Comparison of ENCODE assay signal across 27 mouse cellular contexts in the genomic region with DNA sequence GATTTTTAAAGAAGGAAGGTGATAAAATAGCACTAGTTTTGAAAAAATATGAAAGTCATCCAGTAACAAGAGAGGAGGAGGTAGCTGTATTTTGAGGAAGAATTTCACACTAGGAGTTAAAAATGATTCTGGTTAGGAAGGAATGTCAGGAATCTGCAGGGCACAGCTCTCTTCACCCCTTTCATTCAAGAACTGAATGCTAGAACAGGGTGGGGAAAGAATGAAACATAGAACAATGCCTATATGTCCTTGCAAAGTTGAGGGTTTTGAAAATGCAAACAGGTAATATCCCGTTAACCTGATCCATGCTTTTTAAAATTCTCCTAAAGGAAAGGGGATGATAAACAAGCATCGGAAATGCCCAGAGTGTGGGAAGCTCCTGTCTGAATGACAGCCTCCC. TPM values are rescaled to one million over a fixed set of nuclear protein-coding genes. Genes with fewer than 3 reads are reported as not detected.
A peak's percentile ranks its signal among the peaks of the same experiment; 100 is the strongest.
DNase-seq lines count a peak whose midpoint lies in the region; ATAC-seq and TF ChIP-seq lines count a peak whose summit lies in the region.
"Had no signal": no experiment of that assay in that cellular context is flagged by ENCODE, and none has a peak within 500 bp of the region (broad histone marks: within the 10 kb centered on the region; RNA-seq: fewer than 3 reads in every experiment).

No protein-coding gene starts in this region.

- no peaks in the 10 kb centered on the region for H3K36me3 ChIP-seq in lung, embryonic 14.5 days (ENCODE audit: insufficient read depth)
- H3K36me3 ChIP-seq: embryonic facial prominence, embryonic 10.5 days; embryonic facial prominence, embryonic 15.5 days; hindbrain, embryonic 13.5 days; limb, embryonic 12.5 days; liver, embryonic 15.5 days; midbrain, embryonic 10.5 days; midbrain, embryonic 15.5 days; stomach, embryonic 15.5 days had no signal

- H3K27me3 ChIP-seq in lung, embryonic 14.5 days (ENCODE audit: insufficient read depth, low read length) = no peaks in the 10 kb centered on the region
- H3K27me3 ChIP-seq in Patski = no peaks in the 10 kb centered on the region
- H3K27me3 ChIP-seq: embryonic facial prominence, embryonic 15.5 days; forebrain, embryonic 13.5 days; hindbrain, embryonic 13.5 days; limb, embryonic 12.5 days; midbrain, embryonic 15.5 days; stomach, embryonic 15.5 days had no signal

- no peak for DNase-seq in frontal cortex, postnatal 10 days (ENCODE audit: low spot score in 2 of 2)
- no peak for DNase-seq in lung, embryonic 14.5 days
- DNase-seq in lung, postnatal 14 days = no peak
- no peak for DNase-seq in Patski (ENCODE audit: low read depth, low spot score)
- no peak for DNase-seq in thymus, postnatal 14 days
- no peak for DNase-seq in adrenal gland, adult 2 months
- DNase-seq: adrenal gland, postnatal 36 days; cerebellum, adult 18-20 months; cerebellum, postnatal 10 days; gastrocnemius, postnatal 36 days; heart, adult 18-20 months; heart, postnatal 4 days; kidney, adult 9 months; kidney, postnatal 25 days; lung, postnatal 10 days; right cerebral cortex, postnatal 25 days had no signal

- H3K27ac ChIP-seq in lung, embryonic 14.5 days (ENCODE audit: low read depth) = no peak overlapping the region; the same call in 1 of the 2 replicates
- H3K27ac ChIP-seq: embryonic facial prominence, embryonic 15.5 days; forebrain, embryonic 13.5 days; hindbrain, embryonic 13.5 days; limb, embryonic 12.5 days; liver, embryonic 15.5 days; midbrain, embryonic 10.5 days; midbrain, embryonic 15.5 days; stomach, embryonic 15.5 days had no signal

- WGBS in lung, embryonic 14.5 days = 28% methylated on average over 2 of the region's 2 CpGs

- no peak for TF ChIP-seq CTCF in lung, embryonic 14.5 days (IDR thresholded peaks at IDR 0.05; ENCODE audit: low read depth)
- TF ChIP-seq CTCF in Patski (IDR thresholded peaks at IDR 0.05) = no peak

- no peaks in the 10 kb centered on the region for H3K9me3 ChIP-seq in lung, embryonic 14.5 days (ENCODE audit: low read depth, low read length)
- H3K9me3 ChIP-seq: embryonic facial prominence, embryonic 10.5 days; embryonic facial prominence, embryonic 15.5 days; forebrain, embryonic 13.5 days; hindbrain, embryonic 13.5 days; limb, embryonic 12.5 days; liver, embryonic 15.5 days; midbrain, embryonic 10.5 days; midbrain, embryonic 15.5 days; stomach, embryonic 15.5 days had no signal

- POLR2A ChIA-PET in Patski (lab: Charles Lee) = interaction anchor here (1.2 to 1.5 kb wide), 2 partner anchors 10 to 102 kb away, joined by 3 to 5 read pairs; a partner anchor contains a TSS

- H3K4me1 ChIP-seq in lung, embryonic 14.5 days (ENCODE audit: insufficient read depth) = peaks cover 6% of the 10 kb centered on the region; the same call in 1 of the 2 replicates
- H3K4me1 ChIP-seq: forebrain, embryonic 13.5 days; hindbrain, embryonic 13.5 days; liver, embryonic 15.5 days; midbrain, embryonic 15.5 days; stomach, embryonic 15.5 days had no signal

- in situ Hi-C loops in Patski (cut with MboI; ENCODE audit: low pct_unique_long_range_greater_than_20kb) = no loop called here

- 0 out of 2 replicates have a peak, but pooled peaks have one; percentile 28 for ATAC-seq in frontal cortex, adult (ENCODE audit: low TSS enrichment)
- 0 out of 2 replicates have a peak, but pooled peaks have one; percentile 21 for ATAC-seq in lung, embryonic 14.5 days (ENCODE audit: insufficient read depth)
- ATAC-seq in Patski = peak; percentile 37
- ATAC-seq: forebrain, embryonic 13.5 days; intestine, embryonic 16.5 days; midbrain, embryonic 15.5 days had no signal

- CTCF ChIA-PET in Patski (lab: Charles Lee) = interaction anchor here (1.1 to 1.2 kb wide), 2 partner anchors 9 to 14 kb away, joined by 3 to 5 read pairs; a partner anchor contains a TSS

- H3K4me2 ChIP-seq in lung, embryonic 14.5 days = no peak overlapping the region
- H3K4me2 ChIP-seq: embryonic facial prominence, embryonic 15.5 days; forebrain, embryonic 13.5 days; hindbrain, embryonic 13.5 days; limb, embryonic 12.5 days; liver, embryonic 15.5 days; midbrain, embryonic 15.5 days; stomach, embryonic 15.5 days had no signal

- no peak overlapping the region for H3K4me3 ChIP-seq in lung, embryonic 14.5 days (ENCODE audit: low read depth, low read length)
- H3K4me3 ChIP-seq: embryonic facial prominence, embryonic 10.5 days; embryonic facial prominence, embryonic 15.5 days; forebrain, embryonic 13.5 days; hindbrain, embryonic 13.5 days; limb, embryonic 12.5 days; liver, embryonic 15.5 days; midbrain, embryonic 10.5 days; midbrain, embryonic 15.5 days; stomach, embryonic 15.5 days had no signal

- no peak overlapping the region for H3K9ac ChIP-seq in lung, embryonic 14.5 days
- H3K9ac ChIP-seq: embryonic facial prominence, embryonic 15.5 days; forebrain, embryonic 13.5 days; hindbrain, embryonic 13.5 days; limb, embryonic 12.5 days; liver, embryonic 15.5 days; midbrain, embryonic 15.5 days; stomach, embryonic 15.5 days had no signal

RNA-seq across cellular contexts. Expression of a gene that starts 9.5 kb away (rescaled TPM):
- 18.1 TPM in 2 replicates for polyA plus RNA-seq in lung, embryonic 14.5 days (2014; fragmentation: Nextera tagmentation; extraction: Ambion mirVana)
- 8.0 TPM for polyA plus RNA-seq in Patski (2021)
- 1 to 10 TPM; 2.4 to 7.8 TPM for total RNA-seq in adrenal gland, adult 2 months (2021)
- 0.49 and 0.77 TPM in 2 replicates for polyA plus RNA-seq in adrenal gland, adult 2 months (2012; rRNA removed)

RNA-seq across cellular contexts. Expression of a gene that starts 19.8 kb away (rescaled TPM):
- polyA plus RNA-seq in lung, embryonic 14.5 days (2014; fragmentation: Nextera tagmentation; extraction: Ambion mirVana) = 843 and 848 TPM in 2 replicates
- polyA plus RNA-seq in Patski (2021) = 2,775 TPM
- total RNA-seq in adrenal gland, adult 2 months (2021) = 100 to 1,000 TPM; 137 to 269 TPM
- 661 and 728 TPM in 2 replicates for polyA plus RNA-seq in adrenal gland, adult 2 months (2012; rRNA removed)
